Mouse (Mus musculus) stomach, embryonic 16.5 days (tissue): ENCODE data around the gene Gm19426. TPM values are rescaled to one million over a fixed set of nuclear protein-coding genes. Genes with fewer than 3 reads are reported as not detected.

Source experiments
- ATAC-seq: fragments of 200-750 bp; cut with Nextera tagmentation; 2 replicates; pipeline ENCODE4 v1.8.0; 2017; ENCODE audit warnings: moderate number of reproducible peaks, moderate TSS enrichment; ENCODE audit not compliant: insufficient read depth, low FRiP score
- H3K27ac ChIP-seq: fragments of 300-500 bp; sonication (generic); 2 replicates; pipeline ENCODE4 v1.5.1; 2014; ENCODE audit warnings: low read length
- H3K27me3 ChIP-seq: fragments of 300-500 bp; sonication (generic); 2 replicates; pipeline ENCODE4 v1.6.1; 2014; ENCODE audit warnings: low read length, control low read depth, mixed read lengths; ENCODE audit not compliant: control insufficient read depth, insufficient read depth
- H3K36me3 ChIP-seq: fragments of 300-500 bp; sonication (generic); 2 replicates; pipeline ENCODE4 v1.6.1; 2014; ENCODE audit warnings: low read length; ENCODE audit not compliant: control insufficient read depth, insufficient read depth
- H3K4me1 ChIP-seq: fragments of 300-500 bp; sonication (generic); 2 replicates; pipeline ENCODE4 v1.6.1; 2014; ENCODE audit warnings: low read length, control low read depth, mixed read lengths; ENCODE audit not compliant: control insufficient read depth, insufficient read depth
- H3K4me2 ChIP-seq: fragments of 300-500 bp; sonication (generic); 2 replicates; pipeline ENCODE4 v1.6.1; 2014; ENCODE audit warnings: low read depth, low read length, mixed read lengths
- H3K4me3 ChIP-seq: fragments of 300-500 bp; sonication (generic); replicated peaks from 2 replicates; pipeline ENCODE4 v1.5.1; 2014; ENCODE audit warnings: mild to moderate bottlenecking, low read length
- H3K9ac ChIP-seq: fragments of 300-500 bp; sonication (generic); 2 replicates; pipeline ENCODE4 v1.6.1; 2014; ENCODE audit warnings: low read length
- H3K9me3 ChIP-seq: fragments of 300-500 bp; sonication (generic); replicated peaks from 2 replicates; pipeline ENCODE4 v1.6.1; 2016; ENCODE audit warnings: low read length, control low read depth; ENCODE audit not compliant: control insufficient read depth
- WGBS: fragments of 180-500 bp; shearing (Covaris S2); extraction: QIAGEN DNeasy Blood & Tissue Kit; methylation state at CpG from one replicate; pipeline ENCODE4 v1.1.7; 2014; 5-methylcytosine and 5-hydroxymethylcytosine counted together
- polyA plus RNA-seq: library from polyadenylated mRNA; unstranded; fragments of >200 nt; fragmentation: Nextera tagmentation; extraction: Ambion mirVana; gene quantifications from 2 replicates; pipeline ENCODE4 v1.2.1, GENCODE M21; 2015

The Gm19426 gene
- polyA plus RNA-seq, 1 experiment from 2014 or later, result 5.7 TPM

DNA sequence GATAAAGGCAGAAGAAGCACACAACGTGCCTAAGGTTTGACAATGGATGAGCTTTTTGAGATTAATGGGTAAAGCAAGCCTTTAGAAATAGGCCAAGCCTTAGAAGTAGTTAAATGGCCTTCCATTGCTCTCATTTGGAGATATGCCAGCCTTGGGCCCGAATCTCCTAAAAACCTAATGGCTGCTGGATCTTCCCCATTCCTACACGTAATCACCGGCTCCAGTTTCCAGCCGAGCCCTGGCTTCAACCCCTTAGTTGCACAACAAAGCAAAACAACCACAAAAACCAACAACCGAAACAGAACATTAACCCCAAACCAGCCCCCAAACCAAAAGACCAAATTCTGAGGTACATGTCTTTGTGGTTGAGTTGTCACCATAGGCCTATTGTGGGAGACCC is 32.2 kb upstream of the Gm19426 start:
- peaks cover 8% of the 10 kb centered on the region; the same call in 1 of the 2 replicates for H3K4me1 ChIP-seq
- no peak overlapping the region for H3K9ac ChIP-seq
- H3K4me2 ChIP-seq, result no peak overlapping the region
- no peaks in the 10 kb centered on the region for H3K9me3 ChIP-seq
- no peak overlapping the region for H3K4me3 ChIP-seq
- WGBS, result 63% methylated on average over 6 of the region's 6 CpGs
- no peak for ATAC-seq
- H3K27me3 ChIP-seq, result no peaks in the 10 kb centered on the region
- H3K27ac ChIP-seq, result peak overlapping the region; percentile 74
- no peaks in the 10 kb centered on the region for H3K36me3 ChIP-seq

DNA sequence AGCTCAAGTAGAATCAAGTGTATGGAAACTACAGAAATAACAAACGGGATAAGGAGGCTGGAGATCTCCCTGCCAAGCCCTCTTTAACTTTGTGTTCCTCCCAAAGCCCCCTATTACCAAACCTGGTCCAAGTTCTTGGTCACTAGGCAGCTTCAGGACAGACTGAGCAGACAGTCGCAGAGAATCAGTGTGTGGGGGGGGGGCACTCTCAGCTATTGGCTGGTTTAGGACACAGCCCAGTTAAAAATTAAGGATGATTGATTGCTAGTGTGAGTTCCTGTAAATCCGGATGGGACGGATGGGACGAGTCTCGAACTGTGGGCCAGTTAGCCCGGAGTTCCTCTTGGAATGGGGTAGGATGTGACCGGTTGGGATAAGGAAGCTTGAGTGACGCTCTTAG is 31.8 kb upstream of the Gm19426 start, which contains the start of gene Serping1:
Serping1 (minus strand) TSS at position 204 of the 400 bp plus-strand sequence.
- peak within 1 kb of the TSS; percentile 71 for H3K9ac ChIP-seq
- no peaks in the 10 kb centered on the region for H3K9me3 ChIP-seq
- no peaks in the 10 kb centered on the region for H3K36me3 ChIP-seq
- peak within 1 kb of the TSS; percentile 74 for H3K27ac ChIP-seq
- peaks cover 8% of the 10 kb centered on the region; the same call in 1 of the 2 replicates for H3K4me1 ChIP-seq
- peak; percentile 30; the same call in 1 of the 2 replicates for ATAC-seq
- peak within 1 kb of the TSS; percentile 58 for H3K4me2 ChIP-seq
- 49% methylated on average over 9 of the region's 9 CpGs for WGBS
- peak within 1 kb of the TSS; percentile 43 for H3K4me3 ChIP-seq
- H3K27me3 ChIP-seq, result no peaks in the 10 kb centered on the region

DNA sequence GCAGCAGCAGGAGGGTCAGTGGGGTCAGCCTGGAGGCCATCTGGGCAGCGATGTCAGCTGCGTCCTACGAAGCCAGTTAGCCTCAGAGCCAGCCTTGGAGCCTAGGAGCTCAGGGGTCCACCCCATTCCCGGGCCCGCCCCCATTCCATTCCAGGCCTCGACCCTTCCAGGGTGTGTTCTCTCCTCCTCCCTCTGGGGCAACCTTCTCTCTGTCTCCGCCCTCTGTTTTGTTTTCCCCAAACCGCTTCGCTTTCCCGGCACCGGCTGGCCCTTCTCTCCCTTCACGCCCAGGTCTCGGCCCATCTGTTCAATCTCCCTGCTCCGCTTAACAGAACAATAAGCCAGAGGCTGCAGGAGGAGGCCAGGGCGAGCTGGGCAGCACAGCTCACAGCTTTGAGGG is 31.3 kb upstream of the Gm19426 start:
- peaks cover 8% of the 10 kb centered on the region; the same call in 1 of the 2 replicates for H3K4me1 ChIP-seq

DNA sequence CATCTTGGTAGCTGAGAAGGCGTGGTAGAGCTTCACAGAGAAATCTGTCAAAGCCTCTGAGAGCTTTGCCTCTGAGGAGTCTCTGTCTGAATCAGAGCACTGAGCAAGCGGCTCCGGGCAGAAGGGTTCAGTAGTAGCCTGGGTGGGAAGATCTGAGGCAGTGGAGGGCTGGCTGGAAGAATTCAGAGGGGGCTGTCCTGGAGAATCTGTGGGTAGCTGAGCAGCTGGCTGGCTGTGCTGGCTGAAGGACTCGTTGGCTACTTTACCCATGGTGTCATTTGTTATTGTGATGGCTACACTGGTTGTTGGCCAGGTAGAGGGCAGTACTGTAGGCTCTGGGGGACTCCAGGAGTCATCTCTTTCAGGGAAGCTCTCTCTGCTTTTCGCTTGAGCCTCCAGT is 29.7 kb upstream of the Gm19426 start:
- no peaks in the 10 kb centered on the region for H3K9me3 ChIP-seq
- H3K27me3 ChIP-seq, result no peaks in the 10 kb centered on the region
- 74% methylated on average over 5 of the region's 5 CpGs for WGBS
- no peak overlapping the region for H3K4me2 ChIP-seq
- H3K9ac ChIP-seq, result no peak overlapping the region
- no peaks in the 10 kb centered on the region for H3K36me3 ChIP-seq
- H3K4me1 ChIP-seq, result peaks cover 8% of the 10 kb centered on the region; the same call in 1 of the 2 replicates
- H3K4me3 ChIP-seq, result no peak overlapping the region
- no peak for ATAC-seq
- no peak overlapping the region for H3K27ac ChIP-seq

More for the DNA sequence above, 31.3 kb upstream of the Gm19426 start:
- WGBS, result 1% methylated on average over 15 of the region's 15 CpGs
- Histone ChIP-seq H3K27ac (peak overlapping the region; percentile 74), H3K27me3 (no peaks in the 10 kb centered on the region), H3K4me3 (peak overlapping the region; percentile 43), H3K9ac (peak overlapping the region; percentile 71), H3K36me3 (no peaks in the 10 kb centered on the region), H3K9me3 (no peaks in the 10 kb centered on the region), H3K4me2 (peak overlapping the region; percentile 58)
- peak; percentile 94 for ATAC-seq

DNA sequence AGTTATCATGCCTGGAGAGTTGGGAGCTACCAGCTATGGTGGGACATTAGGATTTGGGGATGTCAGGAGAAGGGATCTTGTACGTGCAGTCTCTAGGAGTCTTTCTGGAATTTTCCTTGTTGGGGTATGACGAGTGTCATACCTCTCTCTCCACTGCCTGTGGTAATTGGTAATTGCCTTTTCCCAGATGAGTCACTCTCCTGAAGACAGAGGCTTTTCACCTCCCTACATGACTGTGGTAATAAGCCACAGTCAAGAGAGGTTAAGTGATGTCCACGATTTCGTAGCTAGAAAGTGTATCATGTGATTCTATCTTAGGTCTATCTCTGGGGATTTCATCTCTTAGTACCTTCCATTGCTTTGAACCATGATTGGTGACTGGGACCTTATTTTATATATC is 29.0 kb upstream of the Gm19426 start:
- H3K9ac ChIP-seq, result no peak overlapping the region
- no peaks in the 10 kb centered on the region for H3K36me3 ChIP-seq
- H3K27ac ChIP-seq, result no peak overlapping the region
- peaks cover 8% of the 10 kb centered on the region; the same call in 1 of the 2 replicates for H3K4me1 ChIP-seq
- H3K4me2 ChIP-seq, result no peak overlapping the region
- no peaks in the 10 kb centered on the region for H3K27me3 ChIP-seq
- no peaks in the 10 kb centered on the region for H3K9me3 ChIP-seq
- 86% methylated on average over 4 of the region's 4 CpGs for WGBS
- no peak for ATAC-seq
- H3K4me3 ChIP-seq, result no peak overlapping the region

DNA sequence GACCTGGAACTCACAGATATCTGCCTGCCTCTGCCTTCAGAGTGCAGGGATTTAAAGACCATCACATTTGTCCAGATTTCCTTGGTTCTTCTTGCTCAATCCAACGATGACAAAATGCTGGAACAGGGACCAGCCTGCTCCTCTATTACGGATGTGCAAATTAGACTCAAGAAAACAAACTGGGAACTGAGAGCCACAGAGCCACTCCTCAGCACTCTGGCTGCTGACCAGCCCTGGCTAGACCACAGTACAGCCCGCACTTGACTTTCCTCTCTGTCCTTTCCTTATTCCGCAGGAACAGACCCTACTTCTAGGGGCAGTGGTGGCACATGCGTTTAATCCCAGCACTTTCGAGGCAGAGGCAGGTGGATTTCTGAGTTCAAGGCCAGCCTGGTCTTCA is 27.0 kb upstream of the Gm19426 start:
- Histone ChIP-seq H3K9me3 (no peaks in the 10 kb centered on the region), H3K4me3 (no peak overlapping the region), H3K27ac (no peak overlapping the region), H3K4me2 (no peak overlapping the region), H3K4me1 (peaks cover 7% of the 10 kb centered on the region; the same call in 1 of the 2 replicates), H3K9ac (no peak overlapping the region), H3K27me3 (no peaks in the 10 kb centered on the region), H3K36me3 (no peaks in the 10 kb centered on the region)
- WGBS, result 79% methylated on average over 6 of the region's 6 CpGs
- ATAC-seq, result no peak

DNA sequence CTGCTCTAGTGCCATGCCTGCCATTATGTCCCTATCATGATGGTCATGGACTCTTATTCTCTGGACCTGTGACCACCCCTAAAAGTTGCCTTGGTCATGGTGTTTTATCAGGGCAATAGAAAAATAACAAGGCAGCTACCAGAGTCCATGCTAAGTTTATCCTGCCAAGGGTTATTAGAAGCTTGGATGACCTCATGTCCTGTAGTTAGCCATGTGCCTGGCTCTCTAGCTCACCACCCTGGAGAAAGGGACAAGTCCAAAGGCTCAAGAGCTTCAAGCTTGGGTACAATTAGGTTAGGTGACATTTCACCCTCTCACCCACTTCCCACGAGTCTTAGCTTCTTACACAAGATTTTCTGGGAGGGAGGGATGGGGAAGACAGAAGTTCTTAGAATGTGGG is 19.4 kb upstream of the Gm19426 start:
- Histone ChIP-seq H3K9me3 (no peaks in the 10 kb centered on the region), H3K4me3 (no peak overlapping the region), H3K4me1 (no peaks in the 10 kb centered on the region), H3K4me2 (no peak overlapping the region), H3K27me3 (no peaks in the 10 kb centered on the region), H3K9ac (no peak overlapping the region), H3K27ac (no peak overlapping the region), H3K36me3 (no peaks in the 10 kb centered on the region)
- no peak for ATAC-seq
- 50% methylated on average over 1 of the region's 1 CpGs for WGBS

DNA sequence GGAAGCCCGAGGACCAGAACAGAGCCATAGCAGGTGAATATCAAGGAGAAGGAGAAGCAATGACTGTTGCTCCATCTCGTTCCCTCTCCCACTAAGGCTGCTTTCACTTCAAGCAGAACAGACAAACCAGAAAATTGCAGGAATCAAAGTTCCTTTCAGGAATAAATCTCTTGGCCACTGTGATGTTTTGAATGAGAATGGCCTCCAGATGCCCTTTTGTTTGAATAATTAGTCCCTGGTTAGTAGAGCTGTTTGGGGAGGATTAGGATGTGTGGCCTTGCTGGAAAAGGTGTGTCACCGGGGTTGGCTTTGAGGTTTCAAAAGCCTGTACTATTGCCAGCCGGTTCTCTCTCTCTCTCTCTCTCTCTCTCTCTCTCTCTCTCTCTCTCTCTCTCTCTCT is 18.8 kb upstream of the Gm19426 start:
- WGBS, result 65% methylated on average over 3 of the region's 4 CpGs
- no peaks in the 10 kb centered on the region for H3K27me3 ChIP-seq
- no peak for ATAC-seq
- no peaks in the 10 kb centered on the region for H3K9me3 ChIP-seq
- no peak overlapping the region for H3K9ac ChIP-seq
- H3K27ac ChIP-seq, result no peak overlapping the region
- H3K36me3 ChIP-seq, result no peaks in the 10 kb centered on the region
- H3K4me1 ChIP-seq, result no peaks in the 10 kb centered on the region
- H3K4me3 ChIP-seq, result no peak overlapping the region
- no peak overlapping the region for H3K4me2 ChIP-seq

DNA sequence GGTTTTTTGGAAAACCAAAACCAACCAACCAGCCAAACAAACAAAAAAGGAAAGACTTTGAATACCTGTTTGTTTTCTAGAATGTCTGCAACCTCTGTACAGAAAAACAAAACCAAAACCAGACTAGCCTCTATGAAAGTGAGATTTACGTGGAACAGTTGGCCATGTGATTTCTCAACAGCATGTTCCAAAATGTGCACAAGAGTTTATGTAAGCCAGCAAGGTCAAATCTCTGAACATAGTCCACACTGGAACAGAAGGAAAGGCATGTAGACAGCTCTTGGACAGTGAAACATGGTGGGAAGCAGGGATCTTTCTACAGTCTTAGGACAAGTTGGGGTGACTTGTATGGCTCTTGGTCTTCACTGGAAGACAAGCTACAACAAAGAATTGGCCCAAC is 18.4 kb upstream of the Gm19426 start:
- no peaks in the 10 kb centered on the region for H3K9me3 ChIP-seq
- no peak overlapping the region for H3K27ac ChIP-seq
- no peaks in the 10 kb centered on the region for H3K36me3 ChIP-seq
- H3K4me1 ChIP-seq, result no peaks in the 10 kb centered on the region
- no peaks in the 10 kb centered on the region for H3K27me3 ChIP-seq
- no peak for ATAC-seq
- 78% methylated on average over 1 of the region's 1 CpGs for WGBS
- H3K4me3 ChIP-seq, result no peak overlapping the region
- H3K4me2 ChIP-seq, result no peak overlapping the region
- no peak overlapping the region for H3K9ac ChIP-seq
